Comparison of ENCODE assay signal across 26 mouse cellular contexts in the genomic region with DNA sequence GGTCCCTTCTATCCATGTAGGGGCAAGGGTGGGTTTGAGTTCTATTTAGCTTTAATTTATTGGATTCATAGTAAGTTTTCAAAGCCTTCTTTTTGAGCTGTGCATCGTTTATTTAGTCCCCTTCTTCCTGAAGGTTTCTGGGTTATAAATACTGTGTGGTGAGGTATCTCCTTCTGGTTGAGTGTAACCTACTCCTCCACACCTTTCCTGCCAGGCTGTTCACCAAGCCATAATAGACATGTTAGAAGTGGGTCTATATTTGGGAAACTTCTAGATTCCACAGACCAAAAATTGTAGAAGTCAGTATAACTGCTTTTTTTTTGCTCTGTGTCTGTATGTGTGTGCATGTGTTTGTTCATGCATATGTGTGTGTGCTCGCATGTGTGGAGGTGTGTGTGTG.
"Had no signal": no experiment of that assay in that cellular context is flagged by ENCODE, and none has a peak within 500 bp of the region (broad histone marks: within the 10 kb centered on the region; RNA-seq: fewer than 3 reads in every experiment).

No protein-coding gene starts in this region.

- H3K9me3 ChIP-seq: limb, embryonic 10.5 days; limb, embryonic 13.5 days; liver, embryonic 12.5 days; liver, embryonic 15.5 days; lung, embryonic 15.5 days; megakaryocyte, embryonic 14.5 days; midbrain, embryonic 10.5 days; midbrain, embryonic 13.5 days; neural tube, embryonic 13.5 days; stomach, embryonic 15.5 days had no signal

- H3K36me3 ChIP-seq: limb, embryonic 10.5 days; limb, embryonic 13.5 days; liver, embryonic 12.5 days; liver, embryonic 15.5 days; lung, embryonic 15.5 days; midbrain, embryonic 10.5 days; midbrain, embryonic 13.5 days; neural tube, embryonic 13.5 days; stomach, embryonic 15.5 days had no signal

- ATAC-seq: intestine, embryonic 16.5 days; liver, embryonic 12.5 days; midbrain, embryonic 13.5 days; midbrain, embryonic 16.5 days had no signal

- H3K27ac ChIP-seq: limb, embryonic 10.5 days; limb, embryonic 13.5 days; liver, embryonic 12.5 days; liver, embryonic 15.5 days; lung, embryonic 15.5 days; midbrain, embryonic 10.5 days; midbrain, embryonic 13.5 days; neural tube, embryonic 13.5 days; stomach, embryonic 15.5 days had no signal

- H3K27me3 ChIP-seq: limb, embryonic 13.5 days; liver, embryonic 12.5 days; liver, embryonic 15.5 days; lung, embryonic 15.5 days; megakaryocyte, embryonic 14.5 days; midbrain, embryonic 13.5 days; neural tube, embryonic 13.5 days; stomach, embryonic 15.5 days had no signal

- H3K4me2 ChIP-seq: limb, embryonic 13.5 days; liver, embryonic 12.5 days; liver, embryonic 15.5 days; lung, embryonic 15.5 days; midbrain, embryonic 13.5 days; neural tube, embryonic 13.5 days; stomach, embryonic 15.5 days had no signal

- H3K4me3 ChIP-seq: limb, embryonic 10.5 days; limb, embryonic 13.5 days; liver, embryonic 12.5 days; liver, embryonic 15.5 days; lung, embryonic 15.5 days; megakaryocyte, embryonic 14.5 days; midbrain, embryonic 10.5 days; midbrain, embryonic 13.5 days; myocyte; neural tube, embryonic 13.5 days; stomach, embryonic 15.5 days had no signal

- H3K9ac ChIP-seq: limb, embryonic 13.5 days; liver, embryonic 12.5 days; liver, embryonic 15.5 days; lung, embryonic 15.5 days; midbrain, embryonic 13.5 days; neural tube, embryonic 13.5 days; stomach, embryonic 15.5 days had no signal

- DNase-seq: kidney, adult 18-20 months; kidney, adult 9 months; kidney, postnatal 14 days; kidney, postnatal 4 days; layer of hippocampus, postnatal 36 days; liver; lung, adult 18-20 months; lung, postnatal 10 days; lung, postnatal 36 days; retina, postnatal 1 day; spleen, adult 18-20 months; thymus, adult 18-20 months; thymus, postnatal 36 days had no signal

- H3K4me1 ChIP-seq: limb, embryonic 10.5 days; limb, embryonic 13.5 days; liver, embryonic 12.5 days; liver, embryonic 15.5 days; lung, embryonic 15.5 days; megakaryocyte, embryonic 14.5 days; midbrain, embryonic 10.5 days; midbrain, embryonic 13.5 days; neural tube, embryonic 13.5 days; stomach, embryonic 15.5 days had no signal
